Mouse (Mus musculus) ES-E14 (cell line): ENCODE measurements around the gene Kctd20.

Experiments used
- CHD2 ChIP-seq: IDR thresholded peaks from 2 replicates; pipeline ENCODE4 v1.6.1; 2014; ENCODE audit warnings: mild to moderate bottlenecking, low read depth, low read length, inconsistent platforms
- HCFC1 ChIP-seq: IDR thresholded peaks from 2 replicates; pipeline ENCODE4 v1.6.1; 2012; ENCODE audit warnings: low read length, inconsistent platforms, borderline replicate concordance; ENCODE audit not compliant: insufficient read depth
- MAFK ChIP-seq: IDR thresholded peaks from 2 replicates; pipeline ENCODE4 v1.6.1; 2014; ENCODE audit warnings: mild to moderate bottlenecking, low read depth, low read length, inconsistent platforms; ENCODE audit not compliant: insufficient read depth
- ZC3H11A ChIP-seq: IDR thresholded peaks from 2 replicates; pipeline ENCODE4 v1.6.1; 2012; ENCODE audit warnings: low read depth, mild to moderate bottlenecking, inconsistent platforms, low read length, borderline replicate concordance
- ZNF384 ChIP-seq: IDR thresholded peaks from 2 replicates; pipeline ENCODE4 v1.6.1; 2012; ENCODE audit warnings: low read depth, low read length, inconsistent platforms

DNA sequence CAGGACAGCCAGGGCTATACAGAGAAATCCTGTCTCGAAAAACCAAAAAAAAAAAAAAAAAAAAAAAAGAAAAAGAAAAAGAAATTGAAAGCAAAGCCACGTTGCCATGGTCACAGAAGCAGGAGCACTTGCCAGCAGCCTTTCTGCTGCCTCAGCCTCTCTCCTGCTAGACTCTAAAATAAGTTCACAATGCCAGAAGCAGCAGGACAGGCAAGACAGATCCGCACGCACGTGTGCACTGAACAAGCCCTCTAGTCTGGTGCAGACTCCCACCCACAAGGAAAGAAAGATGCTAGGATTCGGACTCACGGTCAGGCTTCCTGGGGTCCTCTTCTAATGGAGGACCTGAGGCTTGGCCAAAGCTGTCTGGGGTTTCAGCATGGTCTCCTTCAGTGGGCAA lies 43.8 kb upstream of the Kctd20 start:
- TF ChIP-seq MAFK: no peak
- TF ChIP-seq HCFC1: no peak
- no peak for TF ChIP-seq CHD2
- no peak for TF ChIP-seq ZNF384
- no peak for TF ChIP-seq ZC3H11A
